Mouse (Mus musculus): Measurements from ENCODE around the gene Snx9. TPM values are rescaled to one million over a fixed set of nuclear protein-coding genes. Genes with fewer than 3 reads are reported as not detected.

Gene Snx9
- polyA plus RNA-seq, 1 experiment from 2014 or later, result 29.6 TPM

- H3K27me3 ChIP-seq (ENCODE audit: control insufficient read depth, insufficient read depth, low read length), result no peaks in the 10 kb centered on the region
- 85% methylated on average over 10 of the region's 10 CpGs for WGBS
- no peak for ATAC-seq (ENCODE audit: insufficient number of reproducible peaks, insufficient read depth, low FRiP score, low read depth)
Measured at GRCm38 (mm10) chr17:5803229-5804012, 37.7 kb upstream of the Snx9 start.

GRCm38 (mm10) chr17:5804370-5805150 is 36.6 kb upstream of the Snx9 start:
- Histone ChIP-seq H3K4me2 (ENCODE audit: low read length) (no peak overlapping the region), H3K4me3 (ENCODE audit: control insufficient read depth in 1 of 2, insufficient read depth in 1 of 2, low read depth in 1 of 2, low read length in 2 of 2) (no peak overlapping the region), H3K9me3 (ENCODE audit: control insufficient read depth, low read length) (no peaks in the 10 kb centered on the region), H3K27ac (replicated peaks in 1 of 2; ENCODE audit: control insufficient read depth in 1 of 2, insufficient read depth in 1 of 2, low read depth in 2 of 2, low read length in 2 of 2) (no peak overlapping the region), H3K27me3 (ENCODE audit: control insufficient read depth, insufficient read depth, low read length) (no peaks in the 10 kb centered on the region), H3K4me1 (ENCODE audit: control insufficient read depth in 2 of 2, insufficient read depth in 2 of 2, low read length in 2 of 2) (peaks cover 4 to 5% of the 10 kb centered on the region in 2 experiments; a peak in 2 of 4 replicates), H3K9ac (ENCODE audit: low read length) (no peak overlapping the region), H3K36me3 (ENCODE audit: control insufficient read depth, insufficient read depth, low read length) (no peaks in the 10 kb centered on the region)
- WGBS, result 74% methylated on average over 12 of the region's 12 CpGs
- no peak for ATAC-seq (ENCODE audit: insufficient number of reproducible peaks, insufficient read depth, low FRiP score, low read depth)

More at GRCm38 (mm10) chr17:5803229-5804012, 37.7 kb upstream of the Snx9 start:
- Histone ChIP-seq H3K4me1 (ENCODE audit: control insufficient read depth in 2 of 2, insufficient read depth in 2 of 2, low read length in 2 of 2) (peaks cover 7 to 11% of the 10 kb centered on the region in 2 experiments), H3K9me3 (ENCODE audit: control insufficient read depth, low read length) (no peaks in the 10 kb centered on the region), H3K36me3 (ENCODE audit: control insufficient read depth, insufficient read depth, low read length) (no peaks in the 10 kb centered on the region), H3K9ac (ENCODE audit: low read length) (no peak overlapping the region), H3K4me3 (ENCODE audit: control insufficient read depth in 1 of 2, insufficient read depth in 1 of 2, low read depth in 1 of 2, low read length in 2 of 2) (no peak overlapping the region), H3K4me2 (ENCODE audit: low read length) (no peak overlapping the region), H3K27ac (replicated peaks in 1 of 2; ENCODE audit: control insufficient read depth in 1 of 2, insufficient read depth in 1 of 2, low read depth in 2 of 2, low read length in 2 of 2) (no peak overlapping the region)

- Histone ChIP-seq H3K27ac (replicated peaks in 1 of 2; ENCODE audit: control insufficient read depth in 1 of 2, insufficient read depth in 1 of 2, low read depth in 2 of 2, low read length in 2 of 2) (no peak overlapping the region), H3K27me3 (ENCODE audit: control insufficient read depth, insufficient read depth, low read length) (no peaks in the 10 kb centered on the region), H3K9ac (ENCODE audit: low read length) (no peak overlapping the region), H3K9me3 (ENCODE audit: control insufficient read depth, low read length) (no peaks in the 10 kb centered on the region), H3K4me1 (ENCODE audit: control insufficient read depth in 2 of 2, insufficient read depth in 2 of 2, low read length in 2 of 2) (peaks cover 2 to 5% of the 10 kb centered on the region in 2 experiments; a peak in 2 of 4 replicates), H3K4me2 (ENCODE audit: low read length) (no peak overlapping the region), H3K4me3 (ENCODE audit: control insufficient read depth in 1 of 2, insufficient read depth in 1 of 2, low read depth in 1 of 2, low read length in 2 of 2) (no peak overlapping the region), H3K36me3 (ENCODE audit: control insufficient read depth, insufficient read depth, low read length) (no peaks in the 10 kb centered on the region)
- WGBS, result 80% methylated on average over 7 of the region's 7 CpGs
- ATAC-seq (ENCODE audit: insufficient number of reproducible peaks, insufficient read depth, low FRiP score, low read depth), result no peak
Measured at GRCm38 (mm10) chr17:5805151-5805834, 35.8 kb upstream of the Snx9 start.

GRCm38 (mm10) chr17:5805935-5806334 is 35.2 kb upstream of the Snx9 start:
- Histone ChIP-seq H3K4me3 (ENCODE audit: control insufficient read depth in 1 of 2, insufficient read depth in 1 of 2, low read depth in 1 of 2, low read length in 2 of 2) (no peak overlapping the region), H3K9ac (ENCODE audit: low read length) (no peak overlapping the region), H3K4me2 (ENCODE audit: low read length) (no peak overlapping the region), H3K9me3 (ENCODE audit: control insufficient read depth, low read length) (no peaks in the 10 kb centered on the region), H3K4me1 (ENCODE audit: control insufficient read depth in 2 of 2, insufficient read depth in 2 of 2, low read length in 2 of 2) (peaks cover 2 to 5% of the 10 kb centered on the region in 2 experiments; a peak in 2 of 4 replicates), H3K27ac (replicated peaks in 1 of 2; ENCODE audit: control insufficient read depth in 1 of 2, insufficient read depth in 1 of 2, low read depth in 2 of 2, low read length in 2 of 2) (no peak overlapping the region), H3K36me3 (ENCODE audit: control insufficient read depth, insufficient read depth, low read length) (no peaks in the 10 kb centered on the region), H3K27me3 (ENCODE audit: control insufficient read depth, insufficient read depth, low read length) (no peaks in the 10 kb centered on the region)
- 69% methylated on average over 2 of the region's 2 CpGs for WGBS
- ATAC-seq (ENCODE audit: insufficient number of reproducible peaks, insufficient read depth, low FRiP score, low read depth), result no peak

- H3K27ac ChIP-seq (replicated peaks in 1 of 2; ENCODE audit: control insufficient read depth in 1 of 2, insufficient read depth in 1 of 2, low read depth in 2 of 2, low read length in 2 of 2), result no peak overlapping the region
- H3K9me3 ChIP-seq (ENCODE audit: control insufficient read depth, low read length), result no peaks in the 10 kb centered on the region
- no peak overlapping the region for H3K9ac ChIP-seq (ENCODE audit: low read length)
- no peak overlapping the region for H3K4me2 ChIP-seq (ENCODE audit: low read length)
- WGBS, result 78% methylated on average over 2 of the region's 2 CpGs
- no peak overlapping the region for H3K4me3 ChIP-seq (ENCODE audit: control insufficient read depth in 1 of 2, insufficient read depth in 1 of 2, low read depth in 1 of 2, low read length in 2 of 2)
- H3K4me1 ChIP-seq (ENCODE audit: control insufficient read depth in 2 of 2, insufficient read depth in 2 of 2, low read length in 2 of 2), result peaks cover 0 to 2% of the 10 kb centered on the region in 2 experiments; a peak in 1 of 4 replicates
- ATAC-seq (ENCODE audit: insufficient number of reproducible peaks, insufficient read depth, low FRiP score, low read depth), result no peak
- H3K27me3 ChIP-seq (ENCODE audit: control insufficient read depth, insufficient read depth, low read length), result no peaks in the 10 kb centered on the region
- no peaks in the 10 kb centered on the region for H3K36me3 ChIP-seq (ENCODE audit: control insufficient read depth, insufficient read depth, low read length)
Measured at GRCm38 (mm10) chr17:5806823-5807222, 34.3 kb upstream of the Snx9 start.

GRCm38 (mm10) chr17:5807847-5808386 is 33.2 kb upstream of the Snx9 start:
- Histone ChIP-seq H3K4me2 (ENCODE audit: low read length) (no peak overlapping the region), H3K4me1 (ENCODE audit: control insufficient read depth in 2 of 2, insufficient read depth in 2 of 2, low read length in 2 of 2) (peaks cover 0 to 2% of the 10 kb centered on the region in 2 experiments; a peak in 1 of 4 replicates), H3K36me3 (ENCODE audit: control insufficient read depth, insufficient read depth, low read length) (no peaks in the 10 kb centered on the region), H3K9me3 (ENCODE audit: control insufficient read depth, low read length) (0 out of 2 replicates have a peak, but pooled peaks cover 2% of the 10 kb centered on the region), H3K4me3 (ENCODE audit: control insufficient read depth in 1 of 2, insufficient read depth in 1 of 2, low read depth in 1 of 2, low read length in 2 of 2) (no peak overlapping the region), H3K9ac (ENCODE audit: low read length) (no peak overlapping the region), H3K27me3 (ENCODE audit: control insufficient read depth, insufficient read depth, low read length) (no peaks in the 10 kb centered on the region), H3K27ac (replicated peaks in 1 of 2; ENCODE audit: control insufficient read depth in 1 of 2, insufficient read depth in 1 of 2, low read depth in 2 of 2, low read length in 2 of 2) (peak overlapping the region; percentile 24 to 40; a peak in 3 of 4 replicates)
- WGBS, result 64% methylated on average over 3 of the region's 3 CpGs
- ATAC-seq (ENCODE audit: insufficient number of reproducible peaks, insufficient read depth, low FRiP score, low read depth), result no peak

Data from heart, embryonic 14.5 days (tissue).